ENCODE assay signal across 16 mouse cellular contexts in genomic region chr13:54560608-54561007, GRCm38 (mm10).
"Had no signal": no experiment of that assay in that cellular context is flagged by ENCODE, and none has a peak within 500 bp of the region (broad histone marks: within the 10 kb centered on the region; RNA-seq: fewer than 3 reads in every experiment).

No protein-coding gene starts in this region.

- DNase-seq: kidney, adult 8-10 months; kidney, postnatal 14 days; layer of hippocampus, postnatal 36 days; liver, embryonic 13.5 days; lung, adult 2 months; lung, postnatal 14 days; lung, postnatal 4 days; retina, postnatal 1 day; right cerebral cortex, postnatal 25 days; thymus, adult 18-20 months; thymus, postnatal 36 days had no signal

- H3K27me3 ChIP-seq: liver, embryonic 13.5 days; midbrain, embryonic 13.5 days; neural tube, embryonic 13.5 days had no signal

- H3K4me3 ChIP-seq: left cerebral cortex, adult 2 months; liver, embryonic 13.5 days; midbrain, embryonic 10.5 days; midbrain, embryonic 13.5 days; myocyte; neural tube, embryonic 13.5 days had no signal

- H3K27ac ChIP-seq: liver, embryonic 13.5 days; midbrain, embryonic 10.5 days; midbrain, embryonic 13.5 days; neural tube, embryonic 13.5 days had no signal
